ENCODE assay signal across 26 mouse cellular contexts in genomic region chr4:119441836-119442235, GRCm38 (mm10). TPM values are rescaled to one million over a fixed set of nuclear protein-coding genes. Genes with fewer than 3 reads are reported as not detected.
A peak's percentile ranks its signal among the peaks of the same experiment; 100 is the strongest.
DNase-seq lines count a peak whose midpoint lies in the region; ATAC-seq and TF ChIP-seq lines count a peak whose summit lies in the region.
"Had no signal": no experiment of that assay in that cellular context is flagged by ENCODE, and none has a peak within 500 bp of the region (broad histone marks: within the 10 kb centered on the region; RNA-seq: fewer than 3 reads in every experiment).

No protein-coding gene starts in this region.

- H3K4me1 ChIP-seq in limb, embryonic 15.5 days, result peaks cover 5% of the 10 kb centered on the region; the same call in 1 of the 2 replicates
- peaks cover 6% of the 10 kb centered on the region; the same call in 1 of the 2 replicates for H3K4me1 ChIP-seq in limb, embryonic 10.5 days
- H3K4me1 ChIP-seq in E14TG2a.4 (replicated peaks; ENCODE audit: low read depth, low read length), result peaks cover 51% of the 10 kb centered on the region
- peaks cover 15% of the 10 kb centered on the region for H3K4me1 ChIP-seq in liver, embryonic 13.5 days (replicated peaks)
- H3K4me1 ChIP-seq: forebrain, embryonic 15.5 days; heart, embryonic 15.5 days; liver, embryonic 15.5 days; midbrain, embryonic 12.5 days; neural tube, embryonic 15.5 days had no signal

- H3K36me3 ChIP-seq in limb, embryonic 15.5 days, result no peaks in the 10 kb centered on the region
- H3K36me3 ChIP-seq in limb, embryonic 10.5 days, result no peaks in the 10 kb centered on the region
- no peaks in the 10 kb centered on the region for H3K36me3 ChIP-seq in E14TG2a.4 (ENCODE audit: insufficient read depth, low read length)
- no peaks in the 10 kb centered on the region for H3K36me3 ChIP-seq in liver, embryonic 13.5 days
- H3K36me3 ChIP-seq: forebrain, embryonic 15.5 days; heart, embryonic 15.5 days; liver, embryonic 15.5 days; midbrain, embryonic 12.5 days; neural tube, embryonic 15.5 days had no signal

- H3K4me3 ChIP-seq in limb, embryonic 15.5 days, result no peak overlapping the region
- no peak overlapping the region for H3K4me3 ChIP-seq in limb, embryonic 10.5 days
- H3K4me3 ChIP-seq in E14TG2a.4 (replicated peaks; ENCODE audit: low read length), result peak overlapping the region; percentile 60; the same call in 1 of the 2 replicates
- no peak overlapping the region for H3K4me3 ChIP-seq in liver, embryonic 13.5 days (replicated peaks)
- no peak overlapping the region for H3K4me3 ChIP-seq in layer of hippocampus, adult 2 months
- H3K4me3 ChIP-seq: forebrain, embryonic 15.5 days; heart, embryonic 15.5 days; liver, embryonic 15.5 days; midbrain, embryonic 12.5 days; neural tube, embryonic 15.5 days had no signal

- H3K9me3 ChIP-seq in limb, embryonic 15.5 days, result no peaks in the 10 kb centered on the region
- no peaks in the 10 kb centered on the region for H3K9me3 ChIP-seq in limb, embryonic 10.5 days (replicated peaks)
- no peaks in the 10 kb centered on the region for H3K9me3 ChIP-seq in E14TG2a.4 (ENCODE audit: low read length)
- H3K9me3 ChIP-seq in liver, embryonic 13.5 days (replicated peaks), result no peaks in the 10 kb centered on the region
- H3K9me3 ChIP-seq: forebrain, embryonic 15.5 days; heart, embryonic 15.5 days; liver, embryonic 15.5 days; midbrain, embryonic 12.5 days; neural tube, embryonic 15.5 days had no signal

- DNase-seq in limb, embryonic 10.5 days (ENCODE audit: low spot score), result no peak
- DNase-seq in ZHBTc4 (ENCODE audit: low read depth, low spot score), result peak; percentile 69
- DNase-seq in liver, embryonic 13.5 days, result no peak
- no peak for DNase-seq in layer of hippocampus, postnatal 25 days (ENCODE audit: extremely low spot score in 1 of 2, low spot score in 1 of 2)
- DNase-seq in urinary bladder, postnatal 14 days (ENCODE audit: low spot score), result no peak
- DNase-seq in layer of hippocampus, adult 2 months (ENCODE audit: low spot score in 2 of 2), result no peak
- DNase-seq: cerebellum, adult 8-10 months; cerebellum, postnatal 36 days; gastrocnemius, postnatal 25 days; heart, postnatal 4 days; kidney, adult 2 months; kidney, postnatal 10 days; right cerebral cortex, postnatal 14 days; spleen, adult 18-20 months; thymus, postnatal 14 days had no signal

- H3K27me3 ChIP-seq in limb, embryonic 15.5 days, result no peaks in the 10 kb centered on the region
- no peaks in the 10 kb centered on the region for H3K27me3 ChIP-seq in limb, embryonic 10.5 days (ENCODE audit: low read depth, poor library complexity, severe bottlenecking)
- no peaks in the 10 kb centered on the region for H3K27me3 ChIP-seq in E14TG2a.4 (ENCODE audit: insufficient read depth, low read length)
- no peaks in the 10 kb centered on the region for H3K27me3 ChIP-seq in liver, embryonic 13.5 days
- H3K27me3 ChIP-seq: forebrain, embryonic 15.5 days; heart, embryonic 15.5 days; midbrain, embryonic 12.5 days; neural tube, embryonic 15.5 days had no signal

- ATAC-seq in limb, embryonic 15.5 days (ENCODE audit: insufficient number of reproducible peaks, low FRiP score, low TSS enrichment, low read depth), result peak; percentile 74; the same call in 1 of the 2 replicates
- ATAC-seq in liver, embryonic 13.5 days (ENCODE audit: low read depth), result peak; percentile 67
- ATAC-seq: forebrain, embryonic 15.5 days; inflammation-experienced regulatory T-cells, adult 6 months had no signal

- TF ChIP-seq CTCF in E14TG2a.4 (conservative IDR thresholded peaks at IDR 0.05; ENCODE audit: low read length), result no peak
- TF ChIP-seq CTCF in layer of hippocampus, adult 2 months (conservative IDR thresholded peaks at IDR 0.05), result no peak

- no peak overlapping the region for H3K9ac ChIP-seq in limb, embryonic 15.5 days
- H3K9ac ChIP-seq in liver, embryonic 13.5 days, result no peak overlapping the region
- H3K9ac ChIP-seq: forebrain, embryonic 15.5 days; heart, embryonic 15.5 days; hindbrain, embryonic 14.5 days; liver, embryonic 15.5 days; midbrain, embryonic 12.5 days; neural tube, embryonic 15.5 days had no signal

- no peak overlapping the region for H3K4me2 ChIP-seq in limb, embryonic 15.5 days
- H3K4me2 ChIP-seq in liver, embryonic 13.5 days, result no peak overlapping the region
- H3K4me2 ChIP-seq: forebrain, embryonic 15.5 days; heart, embryonic 15.5 days; hindbrain, embryonic 14.5 days; liver, embryonic 15.5 days; midbrain, embryonic 12.5 days; neural tube, embryonic 15.5 days had no signal

- 66% methylated on average over 4 of the region's 4 CpGs for WGBS in limb, embryonic 15.5 days
- 97% methylated on average over 4 of the region's 4 CpGs for WGBS in limb, embryonic 10.5 days
- WGBS in liver, embryonic 13.5 days (ENCODE audit: insufficient replicate concordance), result 76% methylated on average over 4 of the region's 4 CpGs

- H3K27ac ChIP-seq in limb, embryonic 15.5 days, result no peak overlapping the region
- no peak overlapping the region for H3K27ac ChIP-seq in limb, embryonic 10.5 days
- no peak overlapping the region for H3K27ac ChIP-seq in liver, embryonic 13.5 days
- no peak overlapping the region for H3K27ac ChIP-seq in layer of hippocampus, adult 2 months
- H3K27ac ChIP-seq: forebrain, embryonic 15.5 days; heart, embryonic 15.5 days; hindbrain, embryonic 14.5 days; liver, embryonic 15.5 days; macrophage; midbrain, embryonic 12.5 days; neural tube, embryonic 15.5 days had no signal

RNA-seq across cellular contexts. Expression of gene Zmynd12, which starts 19.2 kb away (rescaled TPM):
- 0.10 and 0.27 TPM in 2 replicates for polyA plus RNA-seq in limb, embryonic 15.5 days (2015; fragmentation: Nextera tagmentation; extraction: Ambion mirVana)
- polyA plus RNA-seq in limb, embryonic 10.5 days (2016; fragmentation: Nextera tagmentation; extraction: Ambion mirVana), result 0.20 TPM in 1 of 2 replicates, not detected in the other
- polyA plus RNA-seq in liver, embryonic 13.5 days (2015; fragmentation: Nextera tagmentation; extraction: Ambion mirVana), result 0.17 TPM in 1 of 2 replicates, not detected in the other
- under 1 TPM; 0.49 to 0.61 TPM for total RNA-seq in layer of hippocampus, postnatal 25 days (2021)
- total RNA-seq in layer of hippocampus, adult 2 months (2021), result under 1 TPM; 0.39 to 0.41 TPM
- total RNA-seq: gastrocnemius, postnatal 25 days; heart, adult 8-10 months; heart, postnatal 4 days had no signal
- polyA plus RNA-seq: inflammation-experienced regulatory T-cells, adult 6 months; macrophage had no signal

RNA-seq across cellular contexts. Expression of gene Ppcs, which starts 19.6 kb away (rescaled TPM):
- 26.6 and 29.2 TPM in 2 replicates for polyA plus RNA-seq in limb, embryonic 15.5 days (2015; fragmentation: Nextera tagmentation; extraction: Ambion mirVana)
- polyA plus RNA-seq in limb, embryonic 10.5 days (2016; fragmentation: Nextera tagmentation; extraction: Ambion mirVana), result 37.1 and 41.4 TPM in 2 replicates
- 14.9 and 16.0 TPM in 2 replicates for polyA plus RNA-seq in liver, embryonic 13.5 days (2015; fragmentation: Nextera tagmentation; extraction: Ambion mirVana)
- 1 to 10 TPM; 5.7 to 5.8 TPM for total RNA-seq in layer of hippocampus, postnatal 25 days (2021)
- 1 to 10 TPM; 7.0 to 7.2 TPM for total RNA-seq in layer of hippocampus, adult 2 months (2021)

RNA-seq across cellular contexts. Expression of gene Ccdc30, which starts 26.5 kb away (rescaled TPM):
- polyA plus RNA-seq in limb, embryonic 15.5 days (2015; fragmentation: Nextera tagmentation; extraction: Ambion mirVana), result 3.1 and 5.8 TPM in 2 replicates
- 4.7 and 7.0 TPM in 2 replicates for polyA plus RNA-seq in limb, embryonic 10.5 days (2016; fragmentation: Nextera tagmentation; extraction: Ambion mirVana)
- 1.1 and 2.0 TPM in 2 replicates for polyA plus RNA-seq in liver, embryonic 13.5 days (2015; fragmentation: Nextera tagmentation; extraction: Ambion mirVana)
- total RNA-seq in layer of hippocampus, postnatal 25 days (2021), result 10 to 100 TPM; 19.8 to 26.1 TPM
- total RNA-seq in layer of hippocampus, adult 2 months (2021), result 10 to 100 TPM; 24.8 to 25.8 TPM
- polyA plus RNA-seq: macrophage had no signal

RNA-seq across cellular contexts. Expression of gene Rimkla, which starts 50.6 kb away (rescaled TPM):
- polyA plus RNA-seq in limb, embryonic 15.5 days (2015; fragmentation: Nextera tagmentation; extraction: Ambion mirVana), result 0.42 and 0.56 TPM in 2 replicates
- 0.46 and 0.86 TPM in 2 replicates for polyA plus RNA-seq in limb, embryonic 10.5 days (2016; fragmentation: Nextera tagmentation; extraction: Ambion mirVana)
- polyA plus RNA-seq in liver, embryonic 13.5 days (2015; fragmentation: Nextera tagmentation; extraction: Ambion mirVana), result 0.05 TPM in 2 replicates
- 10 to 100 TPM; 12.5 to 13.7 TPM for total RNA-seq in layer of hippocampus, postnatal 25 days (2021)
- total RNA-seq in layer of hippocampus, adult 2 months (2021), result 10 to 100 TPM; 13.3 to 14.1 TPM
- total RNA-seq: gastrocnemius, postnatal 25 days had no signal
- polyA plus RNA-seq: liver, embryonic 15.5 days; macrophage had no signal
